Mouse (Mus musculus) embryonic facial prominence, embryonic 12.5 days (tissue): ENCODE data around the gene Socs1. TPM values are rescaled to one million over a fixed set of nuclear protein-coding genes. Genes with fewer than 3 reads are reported as not detected.
"Not testable (repeated sequence)": the region's sequence is repeated elsewhere in the genome, so short reads cannot be mapped to it uniquely, and the experiment has no call there.

ENCODE experiments used
- ATAC-seq: fragments of 200-750 bp; cut with Nextera tagmentation; 2 replicates; pipeline ENCODE4 v1.8.0; 2017; ENCODE audit not compliant: insufficient number of reproducible peaks, insufficient read depth, low FRiP score, low TSS enrichment
- H3K27ac ChIP-seq: fragments of 300-500 bp; sonication (generic); 2 replicates; pipeline ENCODE4 v1.5.1; 2016; ENCODE audit warnings: mild to moderate bottlenecking
- H3K27me3 ChIP-seq: fragments of 300-500 bp; sonication (generic); 2 replicates; pipeline ENCODE4 v1.6.1; 2016; ENCODE audit warnings: mild to moderate bottlenecking, moderate library complexity
- H3K36me3 ChIP-seq: fragments of 300-500 bp; sonication (generic); 2 replicates; pipeline ENCODE4 v1.6.1; 2016; ENCODE audit warnings: mild to moderate bottlenecking
- H3K4me1 ChIP-seq: fragments of 300-500 bp; sonication (generic); 2 replicates; pipeline ENCODE4 v1.6.1; 2016
- H3K4me2 ChIP-seq: fragments of 300-500 bp; sonication (generic); replicated peaks from 2 replicates; pipeline ENCODE4 v1.6.1; 2016; ENCODE audit warnings: mild to moderate bottlenecking, moderate library complexity
- H3K4me3 ChIP-seq: fragments of 300-500 bp; sonication (generic); 2 replicates; pipeline ENCODE4 v1.5.1; 2016; ENCODE audit warnings: mild to moderate bottlenecking
- H3K9ac ChIP-seq: fragments of 300-500 bp; sonication (generic); 2 replicates; pipeline ENCODE4 v1.6.1; 2016; ENCODE audit warnings: mild to moderate bottlenecking, moderate library complexity
- H3K9me3 ChIP-seq: fragments of 300-500 bp; sonication (generic); 2 replicates; pipeline ENCODE4 v1.6.1; 2016; ENCODE audit warnings: mild to moderate bottlenecking, moderate library complexity
- WGBS: fragments of 180-500 bp; shearing (Covaris S2); methylation state at CpG from one replicate; pipeline ENCODE4 v1.1.7; 2016; 5-methylcytosine and 5-hydroxymethylcytosine counted together
- polyA plus RNA-seq: library from polyadenylated mRNA; unstranded; fragments of >200 nt; fragmentation: Nextera tagmentation; extraction: Ambion mirVana; gene quantifications from 2 replicates; pipeline ENCODE4 v1.2.1, GENCODE M21; 2016

Gene Socs1
- polyA plus RNA-seq, 1 experiment from 2014 or later, result 11.4 TPM

DNA sequence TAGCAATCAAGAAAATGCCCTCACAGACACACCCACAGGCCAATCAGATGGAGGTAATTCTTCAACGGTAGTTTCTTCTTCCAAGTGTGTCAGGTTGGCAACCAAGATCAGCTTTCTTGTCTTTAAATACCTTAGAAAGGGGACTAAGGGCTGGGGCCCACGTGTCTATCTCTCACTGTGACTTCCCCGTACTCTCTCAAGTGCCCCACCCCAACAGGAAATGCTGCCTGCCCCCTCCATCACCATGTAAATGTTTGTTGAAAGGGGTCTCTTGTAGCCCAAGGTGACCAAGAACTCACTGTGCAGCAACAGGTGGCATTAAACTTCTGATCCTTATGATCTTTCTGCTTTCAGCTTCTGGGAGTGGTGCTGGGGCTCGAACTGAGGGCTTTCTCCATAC is 28.4 kb upstream of the Socs1 start:
- Histone ChIP-seq H3K27me3 (no peaks in the 10 kb centered on the region), H3K4me2 (no peak overlapping the region), H3K36me3 (no peaks in the 10 kb centered on the region), H3K9ac (no peak overlapping the region), H3K27ac (no peak overlapping the region), H3K4me3 (no peak overlapping the region), H3K4me1 (no peaks in the 10 kb centered on the region), H3K9me3 (no peaks in the 10 kb centered on the region)
- 74% methylated on average over 4 of the region's 4 CpGs for WGBS
- ATAC-seq, result no peak

DNA sequence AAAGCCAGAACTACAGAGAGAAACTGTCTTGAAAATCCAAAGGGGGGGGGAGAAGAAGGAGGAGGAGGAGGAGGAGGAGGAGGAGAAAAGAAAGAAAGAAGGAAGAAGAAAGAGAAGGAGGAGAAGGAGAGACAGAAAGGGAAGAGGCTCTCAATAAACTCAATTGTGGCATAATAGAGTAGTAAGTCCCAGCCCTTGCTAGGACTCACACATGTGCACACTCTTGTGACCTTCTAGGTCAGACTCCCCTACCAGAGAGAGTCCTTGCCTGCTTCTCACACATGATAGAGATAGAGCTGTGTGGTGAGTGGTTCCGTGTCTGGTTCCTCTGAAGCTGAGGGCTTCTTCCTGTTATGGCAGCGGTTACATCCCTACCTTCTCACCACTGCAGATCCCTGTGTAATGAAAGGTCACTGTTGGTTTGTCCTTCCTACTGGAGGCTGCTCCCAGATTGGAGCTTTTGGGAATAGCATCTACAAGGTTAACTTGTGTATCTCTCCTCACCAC is 27.6 kb upstream of the Socs1 start, which contains the start of gene Gm11172:
TSS of gene Gm11172 (plus strand) at position 51 of the 507 bp plus-strand sequence.
- Histone ChIP-seq H3K27ac (no peak within 1 kb of the TSS), H3K4me1 (no peaks in the 10 kb centered on the region), H3K9me3 (no peaks in the 10 kb centered on the region), H3K36me3 (no peaks in the 10 kb centered on the region), H3K4me3 (no peak within 1 kb of the TSS), H3K4me2 (no peak within 1 kb of the TSS), H3K9ac (no peak within 1 kb of the TSS), H3K27me3 (no peaks in the 10 kb centered on the region)
- no peak for ATAC-seq
- WGBS, result 81% methylated on average over 2 of the region's 2 CpGs

DNA sequence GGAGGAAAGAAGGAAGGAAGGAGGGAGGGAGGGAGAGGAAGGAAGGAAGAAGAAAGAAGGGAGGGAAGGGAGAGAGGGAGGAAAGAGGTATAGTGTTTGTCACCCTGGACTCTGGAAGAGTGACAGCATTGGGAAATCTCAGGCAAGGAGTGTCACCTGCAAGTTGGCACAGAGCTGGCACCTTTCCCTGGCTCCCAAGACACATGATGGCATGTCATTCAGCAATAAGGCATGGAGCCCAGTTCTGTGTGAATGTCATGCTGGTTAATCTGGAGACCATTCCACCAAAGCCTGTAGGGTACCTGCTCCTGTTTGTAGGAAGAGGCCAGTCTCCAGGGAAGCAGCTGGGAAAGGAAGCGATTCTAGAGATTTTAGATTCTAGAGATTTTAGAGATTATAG is 25.0 kb upstream of the Socs1 start:
- Histone ChIP-seq H3K9me3 (no peaks in the 10 kb centered on the region), H3K4me3 (no peak overlapping the region), H3K36me3 (no peaks in the 10 kb centered on the region), H3K4me1 (0 out of 2 replicates have a peak, but pooled peaks cover 3% of the 10 kb centered on the region), H3K4me2 (no peak overlapping the region), H3K9ac (no peak overlapping the region), H3K27ac (no peak overlapping the region), H3K27me3 (no peaks in the 10 kb centered on the region)
- 94% methylated on average over 1 of the region's 1 CpGs for WGBS
- ATAC-seq, result no peak

DNA sequence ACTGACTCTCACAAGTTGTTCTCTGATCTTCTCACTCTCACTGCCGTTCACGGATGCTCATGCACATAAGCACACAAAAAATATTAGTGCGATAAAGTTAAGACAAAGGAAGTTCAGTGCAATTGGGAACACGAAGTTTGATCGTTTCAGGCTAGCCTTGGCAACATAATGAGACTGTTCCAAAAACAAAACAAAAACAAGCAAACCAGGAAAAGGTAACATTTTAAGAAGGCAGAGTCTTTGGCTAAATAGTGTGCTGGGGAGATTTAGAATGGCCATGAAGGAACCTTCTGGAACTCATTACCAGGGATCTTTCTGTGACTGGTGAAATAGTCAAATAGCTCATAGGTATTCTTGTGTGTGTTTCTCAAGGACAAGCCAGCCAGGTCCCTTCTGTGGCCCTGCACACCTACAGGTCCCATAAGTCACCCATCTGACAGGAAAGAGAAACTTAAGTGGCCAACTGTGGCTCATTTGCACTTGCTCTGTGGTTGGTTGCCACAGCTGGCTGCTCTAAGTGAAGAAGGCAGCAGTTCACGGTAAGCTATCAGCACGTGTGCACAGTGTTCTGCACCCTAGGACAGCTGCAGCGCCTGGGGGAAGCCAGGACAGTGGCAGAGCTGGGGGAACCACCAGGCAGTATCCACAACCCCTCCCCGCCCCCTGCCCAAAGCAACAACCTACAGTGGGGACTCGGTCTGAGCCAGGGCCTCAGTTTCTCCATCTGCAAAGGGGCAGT is 20.6 kb upstream of the Socs1 start, which contains the start of gene Prm1:
TSS of gene Prm1 (minus strand) at position 51 of the 739 bp plus-strand sequence.
- ATAC-seq, result no peak
- Histone ChIP-seq H3K4me1 (0 out of 2 replicates have a peak, but pooled peaks cover 3% of the 10 kb centered on the region), H3K27me3 (no peaks in the 10 kb centered on the region), H3K4me2 (no peak within 1 kb of the TSS), H3K9me3 (no peaks in the 10 kb centered on the region), H3K9ac (no peak within 1 kb of the TSS), H3K36me3 (no peaks in the 10 kb centered on the region), H3K4me3 (no peak within 1 kb of the TSS), H3K27ac (no peak within 1 kb of the TSS; the same call in 1 of the 2 replicates)
- 76% methylated on average over 10 of the region's 10 CpGs for WGBS

DNA sequence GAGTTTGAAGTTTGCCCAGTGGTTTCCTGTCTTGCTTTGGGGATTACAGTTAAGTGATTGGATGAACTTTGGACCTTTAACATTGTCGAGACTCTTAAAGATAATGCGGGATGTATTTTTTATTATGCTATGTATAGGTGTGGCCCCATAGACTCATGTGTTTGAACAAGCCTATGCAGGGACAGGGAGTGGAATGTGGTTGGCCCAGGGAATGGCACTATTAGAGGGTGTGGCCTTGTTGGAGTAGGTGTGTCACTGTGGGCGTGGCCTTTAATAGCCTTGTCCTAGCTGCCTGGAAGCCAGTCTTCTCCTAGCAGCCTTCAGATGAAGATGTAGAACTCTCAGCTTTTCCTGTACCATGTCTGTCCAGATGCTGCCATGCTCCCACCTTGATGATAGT is 17.1 kb upstream of the Socs1 start:
- not testable (repeated sequence) for H3K9ac ChIP-seq, ATAC-seq, H3K36me3 ChIP-seq, H3K4me2 ChIP-seq, H3K4me1 ChIP-seq, H3K9me3 ChIP-seq, H3K27ac ChIP-seq, H3K4me3 ChIP-seq, H3K27me3 ChIP-seq
- WGBS, result 89% methylated on average over 3 of the region's 3 CpGs

DNA sequence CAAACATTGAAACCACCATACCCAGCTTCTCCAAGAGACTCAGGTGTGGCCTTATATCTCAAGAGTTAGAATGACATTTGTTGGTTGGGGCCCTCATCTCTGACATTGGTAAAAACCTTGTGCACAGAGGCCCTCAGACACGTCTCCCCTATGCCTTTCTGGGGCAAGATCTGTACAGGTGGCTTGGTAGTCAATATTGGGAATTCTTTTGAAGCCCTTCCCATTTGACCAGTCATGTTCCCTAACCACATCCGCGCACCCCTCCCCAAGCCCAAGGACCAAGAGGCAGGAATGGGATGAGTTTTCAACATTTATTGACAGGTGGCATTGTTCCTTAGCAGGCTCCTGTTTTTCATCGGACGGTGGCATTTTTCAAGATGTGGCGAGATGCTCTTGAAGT is 10.7 kb upstream of the Socs1 start, which contains the start of gene Prm2:
TSS of gene Prm2 (minus strand) at position 101 of the 400 bp plus-strand sequence.
- Histone ChIP-seq H3K27ac (no peak within 1 kb of the TSS), H3K4me1 (no peaks in the 10 kb centered on the region), H3K9ac (no peak within 1 kb of the TSS), H3K4me3 (no peak within 1 kb of the TSS), H3K27me3 (peaks cover 26% of the 10 kb centered on the region), H3K4me2 (no peak within 1 kb of the TSS), H3K9me3 (no peaks in the 10 kb centered on the region), H3K36me3 (no peaks in the 10 kb centered on the region)
- 75% methylated on average over 6 of the region's 6 CpGs for WGBS
- ATAC-seq, result no peak

DNA sequence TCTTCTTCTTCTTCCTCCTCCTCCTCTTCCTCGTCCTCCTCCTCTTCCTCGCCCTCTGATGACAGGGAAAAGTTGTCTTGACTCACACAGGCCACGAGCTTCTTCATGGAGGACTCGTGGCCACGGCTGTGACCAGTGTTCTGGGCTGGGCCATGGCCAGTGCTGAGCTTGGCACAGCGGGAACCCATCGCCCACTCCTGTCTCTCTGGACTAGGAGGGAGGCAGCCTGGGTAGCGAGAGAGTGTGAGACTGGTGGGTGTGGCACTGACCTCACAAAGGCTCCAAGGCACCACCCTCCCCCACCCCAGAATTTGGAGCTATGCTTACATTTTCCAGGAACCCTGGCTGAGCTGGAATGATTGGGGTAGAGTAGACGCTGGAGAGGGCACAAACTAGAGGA is 5.4 kb upstream of the Socs1 start, which contains the start of gene Prm3:
TSS of gene Prm3 (minus strand) at position 213 of the 400 bp plus-strand sequence.
- Histone ChIP-seq H3K4me3 (no peak within 1 kb of the TSS), H3K4me2 (no peak within 1 kb of the TSS), H3K36me3 (no peaks in the 10 kb centered on the region), H3K9me3 (no peaks in the 10 kb centered on the region), H3K4me1 (no peaks in the 10 kb centered on the region), H3K27me3 (peaks cover 8% of the 10 kb centered on the region; the same call in 1 of the 2 replicates), H3K27ac (no peak within 1 kb of the TSS), H3K9ac (no peak within 1 kb of the TSS)
- ATAC-seq, result no peak
- WGBS, result 82% methylated on average over 9 of the region's 9 CpGs

DNA sequence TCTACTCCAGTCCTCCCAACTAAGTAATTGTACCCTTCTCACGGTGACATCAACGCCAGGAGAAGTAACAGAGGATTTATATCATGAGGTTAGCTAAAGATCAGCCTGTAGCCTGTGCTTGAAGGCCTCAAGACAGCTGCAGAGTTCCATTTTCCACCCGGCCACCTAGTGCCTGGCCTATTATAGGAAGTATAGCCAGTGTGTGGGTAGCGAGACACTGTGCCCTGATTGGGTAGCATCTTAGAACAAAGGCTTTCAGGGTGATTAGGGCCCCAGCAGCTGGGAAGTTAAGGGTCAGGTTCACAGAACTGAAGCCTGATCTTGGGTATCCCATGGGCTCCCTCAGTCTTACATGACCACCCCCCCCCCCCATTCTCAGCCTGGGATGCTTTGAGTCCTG is 3.5 kb upstream of the Socs1 start:
- H3K4me3 ChIP-seq, result no peak overlapping the region
- no peaks in the 10 kb centered on the region for H3K36me3 ChIP-seq
- no peaks in the 10 kb centered on the region for H3K9me3 ChIP-seq
- peaks cover 2% of the 10 kb centered on the region; the same call in 1 of the 2 replicates for H3K4me1 ChIP-seq
- no peak for ATAC-seq
- H3K27me3 ChIP-seq, result 0 out of 2 replicates have a peak, but pooled peaks cover 4% of the 10 kb centered on the region
- 54% methylated on average over 4 of the region's 4 CpGs for WGBS
- H3K4me2 ChIP-seq, result no peak overlapping the region
- no peak overlapping the region for H3K9ac ChIP-seq
- no peak overlapping the region for H3K27ac ChIP-seq

DNA sequence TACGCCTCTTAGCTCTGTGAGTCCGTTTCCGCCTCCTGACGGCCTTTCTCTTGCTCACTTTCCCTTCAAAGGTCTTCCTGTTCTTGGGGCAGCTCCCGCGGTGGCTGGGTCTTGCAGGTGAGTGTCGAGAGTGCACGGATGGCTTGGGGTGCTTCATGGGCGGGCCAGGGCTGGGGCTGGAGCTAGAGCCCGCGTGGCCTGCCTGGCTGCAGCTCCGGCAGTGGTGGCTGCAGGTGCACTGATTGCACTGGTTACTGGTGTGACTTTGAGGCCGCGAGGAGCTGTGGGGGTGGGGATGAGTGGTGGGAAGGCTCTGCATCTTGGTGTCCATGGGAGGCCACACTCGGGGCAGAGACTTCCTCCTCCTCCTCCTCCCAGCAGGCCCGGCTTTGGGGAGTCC is 2.9 kb upstream of the Socs1 start, which contains the start of gene Tnp2:
TSS of gene Tnp2 (minus strand) at position 390 of the 400 bp plus-strand sequence.
- H3K27me3 ChIP-seq, result 0 out of 2 replicates have a peak, but pooled peaks cover 4% of the 10 kb centered on the region
- H3K36me3 ChIP-seq, result no peaks in the 10 kb centered on the region
- H3K4me3 ChIP-seq, result no peak within 1 kb of the TSS
- 46% methylated on average over 16 of the region's 16 CpGs for WGBS
- no peak within 1 kb of the TSS for H3K4me2 ChIP-seq
- no peak for ATAC-seq
- no peaks in the 10 kb centered on the region for H3K9me3 ChIP-seq
- H3K27ac ChIP-seq, result no peak within 1 kb of the TSS
- H3K9ac ChIP-seq, result no peak within 1 kb of the TSS
- H3K4me1 ChIP-seq, result peaks cover 6% of the 10 kb centered on the region

DNA sequence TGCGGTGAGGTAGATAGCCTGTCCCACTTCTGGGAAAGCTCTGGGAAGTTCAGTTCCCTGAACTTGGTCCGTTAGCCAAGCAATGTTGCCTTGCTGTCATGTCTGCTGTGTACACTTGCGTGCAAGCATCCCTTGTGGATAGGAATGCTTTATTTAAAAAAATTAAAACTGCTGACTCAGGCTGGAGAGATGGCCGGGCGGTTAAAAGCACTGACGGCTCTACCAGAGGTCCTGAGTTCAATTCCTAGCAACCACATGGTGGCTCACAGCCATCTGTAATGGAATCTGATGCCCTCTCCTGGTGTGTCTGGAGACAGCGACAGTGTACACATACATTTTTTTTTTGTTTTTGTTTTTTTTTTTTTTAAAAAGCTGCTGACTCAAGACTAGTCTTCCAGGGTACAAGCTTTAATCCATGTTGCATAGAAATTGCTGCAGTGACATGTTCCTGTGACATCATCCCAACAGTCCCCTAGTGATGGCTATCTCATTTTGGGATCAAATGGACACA is 2.3 kb upstream of the Socs1 start:
- Histone ChIP-seq H3K9ac (no peak overlapping the region), H3K9me3 (no peaks in the 10 kb centered on the region), H3K4me2 (no peak overlapping the region), H3K4me1 (peaks cover 13% of the 10 kb centered on the region), H3K27ac (no peak overlapping the region), H3K4me3 (no peak overlapping the region), H3K36me3 (no peaks in the 10 kb centered on the region), H3K27me3 (0 out of 2 replicates have a peak, but pooled peaks cover 4% of the 10 kb centered on the region)
- ATAC-seq, result no peak
- 75% methylated on average over 7 of the region's 7 CpGs for WGBS

DNA sequence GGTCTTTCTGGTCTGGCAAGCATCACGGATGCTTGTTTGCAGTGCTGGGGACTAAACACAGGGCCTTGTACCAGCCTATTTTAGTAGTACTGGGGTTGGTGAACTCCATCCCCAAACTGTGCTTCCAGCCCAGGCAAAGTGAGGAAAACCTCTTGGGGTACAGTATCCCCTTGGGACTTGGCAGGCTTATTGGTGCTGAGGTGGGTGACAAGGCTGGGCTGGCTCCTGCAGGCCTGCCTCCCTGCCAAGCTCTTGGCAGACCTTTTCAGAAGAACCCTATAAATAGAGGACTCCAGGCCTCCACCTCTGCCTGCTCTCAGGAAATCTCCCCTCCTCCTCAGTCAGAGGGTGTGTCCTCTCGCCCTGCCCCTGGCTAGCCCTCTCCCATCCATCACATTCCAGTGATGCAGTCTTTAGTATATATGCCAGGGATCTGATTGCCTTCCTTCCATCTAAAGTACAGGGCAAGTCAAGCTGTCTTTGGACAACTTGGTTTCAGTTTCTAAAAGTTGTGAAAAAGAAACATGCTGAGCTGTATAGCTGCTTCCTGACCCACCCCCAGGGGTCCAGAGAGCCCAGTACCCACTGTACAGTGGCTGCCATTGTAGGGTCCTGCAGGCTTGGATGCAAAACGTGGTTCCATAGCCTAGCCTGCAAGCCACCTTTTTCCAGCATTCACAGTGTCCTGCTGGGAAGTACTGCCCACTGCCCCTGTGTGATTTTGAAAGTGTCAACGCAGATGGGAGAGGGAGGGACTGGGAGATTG is 1.6 kb upstream of the Socs1 start:
- Histone ChIP-seq H3K4me2 (no peak overlapping the region), H3K4me1 (peaks cover 19% of the 10 kb centered on the region)
- ATAC-seq, result no peak

More for the DNA sequence above, 1.6 kb upstream of the Socs1 start:
- H3K27ac ChIP-seq, result no peak overlapping the region
- 66% methylated on average over 4 of the region's 4 CpGs for WGBS
- no peaks in the 10 kb centered on the region for H3K36me3 ChIP-seq
- H3K9me3 ChIP-seq, result no peaks in the 10 kb centered on the region
- no peak overlapping the region for H3K4me3 ChIP-seq
- 0 out of 2 replicates have a peak, but pooled peaks cover 4% of the 10 kb centered on the region for H3K27me3 ChIP-seq
- no peak overlapping the region for H3K9ac ChIP-seq
